Mouse (Mus musculus): ENCODE results near the gene Scgb1b29.
"Not testable (repeated sequence)": the region's sequence is repeated elsewhere in the genome, so short reads cannot be mapped to it uniquely, and the experiment has no call there.

Gene Scgb1b29

GRCm38 (mm10) chr7:32441241-32441640 is at the start of gene Scgb1b29:
Gene Scgb1b29, plus strand, starts transcription at chr7:32441541.
- not testable (repeated sequence) for DNase-seq

GRCm38 (mm10) chr7:32428636-32429035 is 12.7 kb upstream of the Scgb1b29 start:
- not testable (repeated sequence) for DNase-seq
